Mouse (Mus musculus) heart, embryonic 11.5 days (tissue): ENCODE measurements around the gene Pafah1b2. TPM values are rescaled to one million over a fixed set of nuclear protein-coding genes. Genes with fewer than 3 reads are reported as not detected.

Experiments used
- ATAC-seq: fragments of 200-750 bp; cut with Nextera tagmentation; replicated peaks from 2 replicates; pipeline ENCODE4 v1.8.0; 2017; ENCODE audit warnings: moderate library complexity; ENCODE audit not compliant: insufficient number of reproducible peaks, low FRiP score, low TSS enrichment
- H3K27ac ChIP-seq: fragments of 300-500 bp; sonication (generic); 2 replicates; pipeline ENCODE4 v1.5.1; 2014; ENCODE audit warnings: mild to moderate bottlenecking, low read depth, low read length
- H3K27me3 ChIP-seq: fragments of 300-500 bp; sonication (generic); 2 replicates; pipeline ENCODE4 v1.6.1; 2014; ENCODE audit warnings: mild to moderate bottlenecking, low read length, mixed read lengths; ENCODE audit not compliant: control insufficient read depth, insufficient read depth
- H3K36me3 ChIP-seq: fragments of 300-500 bp; sonication (generic); 2 replicates; pipeline ENCODE4 v1.6.1; 2014; ENCODE audit warnings: mild to moderate bottlenecking, low read length, moderate library complexity, mixed read lengths; ENCODE audit not compliant: control insufficient read depth, insufficient read depth
- H3K4me1 ChIP-seq: fragments of 300-500 bp; sonication (generic); 2 replicates; pipeline ENCODE4 v1.6.1; 2014; ENCODE audit warnings: low read length; ENCODE audit not compliant: control insufficient read depth, insufficient read depth
- H3K4me2 ChIP-seq: fragments of 300-500 bp; sonication (generic); 2 replicates; pipeline ENCODE4 v1.6.1; 2014; ENCODE audit warnings: mild to moderate bottlenecking, moderate library complexity
- H3K4me3 ChIP-seq: fragments of 300-500 bp; sonication (generic); 2 replicates; pipeline ENCODE4 v1.5.1; 2014; ENCODE audit warnings: low read depth, low read length
- H3K9ac ChIP-seq: fragments of 300-500 bp; sonication (generic); 2 replicates; pipeline ENCODE4 v1.6.1; 2014; ENCODE audit warnings: mild to moderate bottlenecking, low read depth, low read length, moderate library complexity
- H3K9me3 ChIP-seq: fragments of 300-500 bp; sonication (generic); replicated peaks from 2 replicates; pipeline ENCODE4 v1.6.1; 2016; ENCODE audit warnings: low read length; ENCODE audit not compliant: control insufficient read depth
- WGBS: fragments of 180-500 bp; shearing (Covaris S2); extraction: QIAGEN DNeasy Blood & Tissue Kit; methylation state at CpG from one replicate; pipeline ENCODE4 v1.1.7; 2014; ENCODE audit not compliant: insufficient replicate concordance; 5-methylcytosine and 5-hydroxymethylcytosine counted together
- polyA plus RNA-seq: library from polyadenylated mRNA; unstranded; fragments of >200 nt; fragmentation: Nextera tagmentation; extraction: Ambion mirVana; gene quantifications from 2 replicates; pipeline ENCODE4 v1.2.1, GENCODE M21; 2014

Gene Pafah1b2
- 155 and 163 TPM in 2 replicates for polyA plus RNA-seq

DNA sequence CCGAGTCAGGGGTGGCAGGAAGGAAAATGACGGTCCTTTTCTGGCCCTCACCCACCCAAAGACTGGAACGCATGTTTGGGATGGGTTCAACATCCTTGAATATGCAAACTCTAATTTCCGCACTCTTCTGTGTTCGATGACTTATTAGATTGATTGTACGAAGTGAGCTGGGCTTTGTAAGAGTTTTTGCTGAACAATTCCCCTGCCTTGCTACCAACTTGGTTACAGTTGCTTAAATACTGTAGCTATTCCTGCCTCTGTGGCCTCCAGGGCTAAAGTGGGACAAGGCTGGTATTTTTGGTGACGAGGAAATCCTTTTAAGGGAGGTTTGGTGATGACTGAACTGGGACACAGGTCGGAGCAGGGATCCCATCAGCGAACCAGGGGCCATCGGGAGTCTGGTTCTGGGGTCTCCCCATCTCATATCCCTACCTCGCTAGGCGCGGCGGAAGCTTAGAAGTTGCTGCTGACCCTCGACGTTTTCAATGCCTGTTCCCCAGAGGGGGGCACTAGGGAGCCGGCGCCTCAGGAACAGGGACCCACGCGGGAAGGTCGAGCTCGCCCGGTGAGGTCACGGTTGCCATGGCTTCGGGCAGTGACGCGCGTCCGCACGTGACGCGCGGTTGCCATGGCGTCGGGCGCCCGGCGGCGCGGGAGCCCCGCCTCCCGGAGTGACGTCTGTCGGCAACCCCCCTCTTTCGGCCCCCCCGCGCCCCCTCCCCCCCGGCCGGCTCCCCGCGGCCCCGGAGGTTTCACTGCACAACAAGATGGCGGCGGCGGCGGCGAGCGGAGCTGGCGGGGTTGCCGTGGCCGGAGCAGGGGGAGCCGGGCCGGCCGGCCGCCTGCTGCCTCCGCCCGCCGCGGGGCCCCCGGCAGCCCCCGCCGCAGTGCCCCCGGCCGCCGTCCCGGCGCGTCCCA, at the start of gene Pafah1b2, which contains the start of gene Sik3:
Pafah1b2 (minus strand) TSS at position 600 of the 918 bp plus-strand sequence.
Sik3 (plus strand) TSS at position 730 of the 918 bp plus-strand sequence.
- 3% methylated on average over 37 of the region's 78 CpGs for WGBS
- Histone ChIP-seq H3K36me3 (no peaks in the 10 kb centered on the region), H3K4me3 (peak within 1 kb of the TSS; percentile 96), H3K9me3 (no peaks in the 10 kb centered on the region), H3K27ac (peak within 1 kb of the TSS; percentile 90), H3K4me2 (peak within 1 kb of the TSS; percentile 76), H3K9ac (peak within 1 kb of the TSS; percentile 98), H3K4me1 (peaks cover 34% of the 10 kb centered on the region), H3K27me3 (no peaks in the 10 kb centered on the region)
- peak; percentile 87 for ATAC-seq

DNA sequence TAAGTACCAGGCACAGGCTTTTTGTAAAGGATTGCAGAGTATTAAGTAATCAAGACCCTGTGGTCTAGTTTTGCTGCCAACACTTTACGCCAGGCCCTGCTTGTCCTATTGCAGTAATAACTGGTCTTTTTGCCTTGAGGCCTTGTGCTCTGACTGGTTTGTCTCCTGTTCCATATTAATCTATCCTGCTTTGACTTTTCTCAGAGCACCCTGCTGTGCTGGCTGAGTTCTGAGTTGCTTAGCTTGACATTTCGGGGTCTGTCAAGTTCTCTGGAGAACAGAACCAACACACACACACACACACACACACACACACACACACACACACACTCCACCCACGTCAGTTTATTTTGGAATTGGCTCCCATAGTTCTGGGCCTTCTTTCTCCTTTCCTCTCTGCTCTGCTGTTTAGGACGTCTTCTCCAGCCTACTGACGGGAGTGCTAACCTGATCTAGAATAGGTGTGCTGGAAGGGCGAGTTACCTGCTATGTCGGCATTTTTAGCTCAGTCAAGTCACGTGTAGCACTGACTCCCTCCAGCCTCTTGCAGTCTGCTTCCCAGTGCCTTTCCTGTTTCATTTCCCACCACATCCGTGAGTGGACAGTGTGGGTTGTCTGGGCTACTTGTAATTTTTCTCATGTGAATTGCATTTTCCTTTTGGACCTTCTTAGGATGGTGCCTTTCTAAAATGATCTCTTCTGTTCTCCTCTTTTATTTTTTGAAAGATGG, 49.4 kb upstream of the Pafah1b2 start:
- Histone ChIP-seq H3K9me3 (no peaks in the 10 kb centered on the region), H3K9ac (no peak overlapping the region), H3K36me3 (no peaks in the 10 kb centered on the region), H3K4me2 (no peak overlapping the region), H3K4me3 (no peak overlapping the region), H3K4me1 (no peaks in the 10 kb centered on the region; the same call in 1 of the 2 replicates), H3K27ac (no peak overlapping the region), H3K27me3 (no peaks in the 10 kb centered on the region)
- 72% methylated on average over 9 of the region's 9 CpGs for WGBS
- ATAC-seq: no peak

DNA sequence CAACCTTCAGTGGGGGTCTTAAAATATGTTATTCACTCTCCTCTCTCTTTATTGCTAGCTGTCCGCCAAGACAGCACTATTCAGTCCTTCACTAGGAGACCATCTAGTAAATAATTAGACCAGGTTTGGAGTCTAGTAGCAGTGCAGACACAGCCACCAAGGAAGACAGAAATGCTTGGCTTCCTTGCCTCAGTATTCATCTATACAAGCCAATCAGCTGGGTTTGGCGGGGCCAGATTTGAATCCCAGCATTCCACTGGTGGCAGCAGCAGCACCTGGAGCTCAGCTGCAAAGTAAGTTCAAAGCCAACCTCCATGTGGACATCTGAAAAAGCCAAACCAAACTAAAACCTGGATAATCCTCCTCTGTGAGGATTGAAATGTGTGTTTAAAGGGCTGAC, 47.8 kb upstream of the Pafah1b2 start:
- no peak overlapping the region for H3K4me2 ChIP-seq
- H3K27ac ChIP-seq: no peak overlapping the region
- H3K9me3 ChIP-seq: no peaks in the 10 kb centered on the region
- H3K9ac ChIP-seq: no peak overlapping the region
- no peaks in the 10 kb centered on the region for H3K36me3 ChIP-seq
- H3K4me3 ChIP-seq: no peak overlapping the region
- no peaks in the 10 kb centered on the region for H3K27me3 ChIP-seq
- peaks cover 3% of the 10 kb centered on the region; the same call in 1 of the 2 replicates for H3K4me1 ChIP-seq
- no peak for ATAC-seq
- WGBS: 91% methylated on average over 2 of the region's 2 CpGs

DNA sequence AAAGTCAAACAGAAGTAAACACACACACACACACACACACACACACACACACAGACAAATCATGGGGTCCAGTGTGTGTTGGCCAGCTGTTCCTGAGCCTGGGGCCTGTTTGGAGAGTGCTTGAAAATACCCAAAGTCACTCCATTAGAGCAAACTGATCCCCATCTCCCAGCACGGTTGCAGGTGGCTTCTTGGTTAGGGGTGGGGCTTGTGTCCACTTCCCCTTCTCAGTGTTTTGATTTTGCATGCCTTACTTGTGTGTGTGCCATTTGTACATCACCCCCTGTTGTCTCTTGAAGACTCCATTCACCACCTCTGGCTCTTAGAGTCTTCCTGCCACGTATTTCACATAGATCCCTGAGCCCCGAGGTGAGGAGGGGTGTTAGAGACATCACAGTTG, 45.6 kb upstream of the Pafah1b2 start:
- Histone ChIP-seq H3K36me3 (no peaks in the 10 kb centered on the region), H3K4me1 (peaks cover 6% of the 10 kb centered on the region; the same call in 1 of the 2 replicates), H3K27me3 (no peaks in the 10 kb centered on the region), H3K4me2 (no peak overlapping the region), H3K27ac (no peak overlapping the region), H3K4me3 (no peak overlapping the region), H3K9ac (no peak overlapping the region), H3K9me3 (no peaks in the 10 kb centered on the region)
- 78% methylated on average over 3 of the region's 3 CpGs for WGBS
- ATAC-seq: no peak

DNA sequence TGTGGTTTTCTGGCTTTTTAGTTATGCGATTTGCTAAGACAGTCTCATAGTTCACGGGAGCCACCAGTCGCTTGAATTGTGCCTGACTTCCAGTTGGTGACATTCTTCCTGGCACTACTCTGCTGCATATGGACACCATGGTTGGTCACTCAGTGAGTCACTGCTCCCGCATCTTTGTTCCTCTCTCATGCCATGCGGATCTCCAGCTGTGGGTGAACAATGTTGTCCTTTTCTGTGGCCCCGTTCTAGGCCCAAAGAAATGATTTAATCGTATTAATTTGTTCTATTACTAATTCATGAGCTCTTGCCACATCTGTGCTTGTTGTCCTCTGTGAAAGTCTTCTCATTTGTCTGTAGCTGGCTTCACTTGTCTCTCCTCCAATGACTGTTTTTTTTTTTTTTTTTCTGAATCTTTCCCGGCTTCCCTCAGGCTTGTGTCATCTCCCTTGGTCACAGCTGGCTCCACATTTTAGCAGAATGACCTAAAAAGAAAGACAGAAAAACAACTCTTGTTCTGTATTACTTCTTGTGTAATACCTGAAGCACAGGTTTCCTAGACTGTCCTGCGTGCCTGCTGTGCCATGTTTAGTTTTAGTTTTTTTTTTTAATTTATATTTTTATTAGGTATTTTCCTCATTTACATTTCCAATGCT, 40.6 kb upstream of the Pafah1b2 start:
- ATAC-seq: no peak
- Histone ChIP-seq H3K4me2 (no peak overlapping the region), H3K9ac (no peak overlapping the region), H3K4me1 (peaks cover 22% of the 10 kb centered on the region), H3K9me3 (no peaks in the 10 kb centered on the region), H3K36me3 (no peaks in the 10 kb centered on the region), H3K27me3 (no peaks in the 10 kb centered on the region), H3K4me3 (no peak overlapping the region), H3K27ac (no peak overlapping the region)
- WGBS: 83% methylated on average over 9 of the region's 9 CpGs

DNA sequence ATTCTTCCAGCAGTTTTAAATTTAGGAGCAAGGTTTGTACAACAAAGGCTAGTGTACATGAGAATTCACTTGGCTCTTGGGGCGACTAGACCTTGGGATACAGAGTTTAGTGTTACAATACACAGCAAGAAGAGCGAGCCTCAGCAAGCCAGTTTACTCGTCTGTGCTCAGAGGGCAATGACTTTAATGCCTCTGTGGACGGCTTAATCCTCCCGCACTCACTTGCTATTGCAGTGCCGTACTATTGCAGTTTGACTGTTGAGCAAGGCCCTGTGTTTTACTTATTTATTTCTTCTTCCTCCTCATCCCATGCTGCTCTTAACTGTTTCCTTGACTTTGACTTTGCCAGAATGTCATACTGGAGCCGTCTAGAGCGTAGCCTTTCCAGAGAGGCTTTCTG, 37.7 kb upstream of the Pafah1b2 start:
- no peaks in the 10 kb centered on the region for H3K27me3 ChIP-seq
- 73% methylated on average over 8 of the region's 8 CpGs for WGBS
- H3K4me3 ChIP-seq: no peak overlapping the region
- peak overlapping the region; percentile 36 for H3K27ac ChIP-seq
- H3K4me2 ChIP-seq: no peak overlapping the region
- H3K36me3 ChIP-seq: no peaks in the 10 kb centered on the region
- peaks cover 19% of the 10 kb centered on the region for H3K4me1 ChIP-seq
- no peaks in the 10 kb centered on the region for H3K9me3 ChIP-seq
- no peak overlapping the region for H3K9ac ChIP-seq
- ATAC-seq: no peak

DNA sequence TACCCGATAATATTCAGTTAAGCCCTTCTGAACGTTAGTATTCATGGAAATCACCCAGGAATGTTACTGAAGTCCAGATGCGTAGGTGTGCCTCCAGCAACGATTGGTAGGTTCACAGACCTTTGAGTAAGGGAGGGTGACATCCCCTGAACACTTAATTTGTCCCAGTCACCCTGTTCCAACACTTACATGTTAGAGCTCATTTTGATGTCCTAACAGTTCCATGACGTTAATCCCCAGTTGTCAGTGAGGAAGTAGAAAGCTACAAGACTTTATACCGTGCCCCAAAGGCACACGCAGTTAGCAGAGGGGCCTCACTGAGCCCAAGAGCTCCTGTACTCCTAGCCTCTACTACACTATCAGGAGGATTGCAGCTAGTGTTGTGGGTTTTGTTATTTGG, 37.0 kb upstream of the Pafah1b2 start:
- no peak overlapping the region for H3K9ac ChIP-seq
- 65% methylated on average over 7 of the region's 7 CpGs for WGBS
- H3K4me1 ChIP-seq: peaks cover 17% of the 10 kb centered on the region
- no peak overlapping the region for H3K4me3 ChIP-seq
- no peak overlapping the region for H3K27ac ChIP-seq
- no peaks in the 10 kb centered on the region for H3K9me3 ChIP-seq
- no peak overlapping the region for H3K4me2 ChIP-seq
- H3K27me3 ChIP-seq: no peaks in the 10 kb centered on the region
- no peak for ATAC-seq
- no peaks in the 10 kb centered on the region for H3K36me3 ChIP-seq

DNA sequence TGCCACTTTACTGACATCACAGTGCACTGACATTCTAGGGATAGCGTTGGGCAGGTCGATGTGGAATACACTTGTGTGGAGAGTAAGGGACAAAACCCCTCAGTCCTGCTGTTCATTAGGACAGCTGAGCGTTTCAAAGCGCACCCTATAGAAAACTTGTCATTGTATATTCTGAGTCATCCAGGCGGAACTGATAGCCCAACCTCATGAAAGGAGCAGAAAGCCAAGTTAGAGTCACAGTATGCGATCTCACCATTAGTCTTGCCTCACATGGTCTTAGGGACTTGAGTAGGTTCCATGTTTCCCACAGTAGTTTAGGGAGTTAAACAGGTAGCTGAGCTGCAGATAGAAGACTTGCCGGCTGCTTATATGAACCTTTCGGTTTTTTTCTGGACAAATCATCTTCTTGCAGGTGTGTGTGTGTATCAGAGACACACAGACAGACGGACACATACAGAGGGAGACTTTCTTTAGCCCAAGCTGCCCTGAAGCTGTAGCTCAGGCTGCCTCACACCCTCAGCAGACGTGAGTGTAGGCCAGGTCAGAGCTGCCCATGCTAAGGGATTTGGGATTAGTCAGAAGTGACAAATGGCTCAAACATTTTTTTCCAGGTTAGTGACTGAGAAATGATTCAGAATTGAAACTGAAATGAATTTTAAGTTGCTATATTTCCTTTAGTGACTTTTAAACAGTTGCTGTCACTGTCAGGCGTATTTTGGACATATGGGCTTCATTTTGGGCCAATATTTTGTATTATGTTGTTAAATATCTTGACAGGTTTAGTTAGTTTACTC, 34.4 kb upstream of the Pafah1b2 start:
- H3K4me2 ChIP-seq: no peak overlapping the region
- 74% methylated on average over 11 of the region's 11 CpGs for WGBS
- no peak overlapping the region for H3K9ac ChIP-seq
- no peaks in the 10 kb centered on the region for H3K9me3 ChIP-seq
- H3K36me3 ChIP-seq: no peaks in the 10 kb centered on the region
- no peak for ATAC-seq
- peaks cover 12% of the 10 kb centered on the region for H3K4me1 ChIP-seq
- no peak overlapping the region for H3K27ac ChIP-seq
- no peak overlapping the region for H3K4me3 ChIP-seq
- H3K27me3 ChIP-seq: no peaks in the 10 kb centered on the region
